Mouse (Mus musculus): ENCODE data around the gene 9530053A07Rik.

DNA sequence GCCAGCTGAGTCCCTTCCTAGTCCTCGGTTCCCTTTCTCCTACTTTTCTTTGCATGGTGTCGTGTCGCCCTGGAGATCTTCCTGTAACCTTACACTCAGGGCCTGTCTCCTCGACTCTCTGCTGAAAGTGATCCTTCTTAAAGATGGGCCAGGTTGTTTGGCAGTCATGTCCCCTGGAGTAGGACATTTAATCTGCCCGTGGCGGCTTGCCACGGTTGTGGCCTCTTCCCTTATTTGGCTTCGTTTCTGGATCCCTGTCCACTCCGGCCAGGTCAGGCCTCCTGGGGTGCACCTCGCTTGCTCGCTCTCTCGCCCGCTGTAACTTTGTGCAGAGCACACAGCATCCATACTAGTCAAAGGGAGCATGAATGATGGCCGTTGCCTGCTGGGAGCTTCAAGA lies 67.3 kb downstream of the 9530053A07Rik start:
- TF ChIP-seq CTCF (IDR thresholded peaks at IDR 0.05) (no peak), EP300 (IDR thresholded peaks at IDR 0.05; ENCODE audit: insufficient read depth, low read depth, low read length) (no peak)

Measured in heart, adult 2 months (tissue).